Mouse (Mus musculus): Measurements from ENCODE around the gene Smim13.

The Smim13 gene

DNA sequence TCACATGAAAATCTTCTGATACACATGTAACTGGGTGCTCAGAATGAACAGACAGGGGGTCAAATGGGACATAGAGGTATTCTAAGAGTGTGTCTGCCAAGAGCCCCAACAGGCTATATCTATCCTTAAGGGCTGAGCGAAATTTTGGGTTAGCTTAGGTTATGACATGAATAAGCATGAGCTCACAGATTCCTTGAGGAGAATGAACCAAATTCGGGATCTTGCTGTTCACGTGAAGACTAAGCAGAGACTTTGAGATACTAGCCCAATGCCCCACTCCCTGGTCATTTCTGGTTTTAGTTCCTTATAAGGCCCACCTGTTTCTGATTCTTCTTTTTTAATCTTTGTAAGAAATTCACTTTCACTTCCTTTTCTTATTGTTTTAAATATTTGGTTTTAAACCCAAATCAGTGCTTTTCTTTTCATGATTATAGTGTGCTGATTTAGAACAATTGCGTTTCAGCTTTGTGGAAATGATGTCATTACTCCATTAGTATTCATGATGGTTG lies 41.9 kb downstream of the Smim13 start:
- DNase-seq, result no peak

DNA sequence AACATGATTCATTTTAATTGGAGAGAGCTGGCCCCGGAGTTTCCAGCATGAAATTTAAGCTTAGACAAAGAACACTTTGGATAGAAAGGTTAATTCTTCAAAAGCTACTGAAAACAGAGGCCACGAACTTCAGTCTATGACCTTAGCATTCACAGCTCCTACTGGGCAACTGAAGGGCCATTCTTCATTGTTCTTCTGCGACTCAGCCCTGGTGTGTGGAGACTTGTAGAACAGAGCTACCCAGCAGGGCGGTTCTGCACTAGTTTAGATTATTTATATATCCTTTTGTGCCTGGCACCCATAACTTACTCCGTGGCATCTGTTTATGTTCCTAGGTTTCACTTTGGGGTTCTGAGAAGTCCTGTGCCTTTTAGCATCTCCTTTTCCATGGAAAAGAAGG lies 44.0 kb downstream of the Smim13 start:
- DNase-seq, result no peak

DNA sequence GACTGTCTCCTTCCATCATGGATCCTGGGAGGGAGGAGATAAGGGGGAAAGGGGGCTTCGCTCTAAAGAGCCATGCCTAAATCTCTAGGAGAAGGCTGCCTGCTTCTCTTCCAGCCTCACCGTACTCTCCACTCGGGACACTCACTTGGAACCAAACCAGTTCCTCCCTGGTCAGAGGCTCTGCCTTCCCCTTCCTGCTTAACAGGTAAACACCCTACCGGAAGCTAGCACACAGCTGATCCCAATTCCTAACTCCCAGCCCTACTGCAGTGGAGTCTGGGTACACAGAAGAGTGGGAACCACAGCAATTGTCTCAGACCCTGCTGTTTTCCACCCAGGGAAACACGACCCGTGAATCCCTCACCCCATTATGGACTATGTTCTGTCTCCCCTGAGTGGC lies 46.2 kb downstream of the Smim13 start:
- DNase-seq, result no peak

DNA sequence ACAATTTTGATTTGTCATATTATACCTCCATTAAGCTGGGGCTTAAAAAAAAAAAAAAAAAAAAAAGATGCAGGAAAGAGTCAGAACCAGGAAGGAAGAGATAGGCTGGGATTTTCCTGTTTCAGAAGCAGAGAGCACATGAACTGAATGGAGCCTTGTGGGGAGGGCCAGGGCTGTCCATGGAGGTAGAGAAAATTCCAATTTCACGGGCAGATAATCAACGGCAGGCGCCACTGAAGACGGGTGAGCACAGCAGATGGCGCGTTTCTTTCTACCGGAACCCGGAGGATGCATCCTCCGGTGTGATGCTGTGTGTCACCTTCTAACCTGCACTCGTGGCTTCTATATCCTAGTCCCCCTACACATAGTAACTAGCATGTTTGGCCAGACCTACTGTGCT lies 46.8 kb downstream of the Smim13 start:
- DNase-seq, result no peak

DNA sequence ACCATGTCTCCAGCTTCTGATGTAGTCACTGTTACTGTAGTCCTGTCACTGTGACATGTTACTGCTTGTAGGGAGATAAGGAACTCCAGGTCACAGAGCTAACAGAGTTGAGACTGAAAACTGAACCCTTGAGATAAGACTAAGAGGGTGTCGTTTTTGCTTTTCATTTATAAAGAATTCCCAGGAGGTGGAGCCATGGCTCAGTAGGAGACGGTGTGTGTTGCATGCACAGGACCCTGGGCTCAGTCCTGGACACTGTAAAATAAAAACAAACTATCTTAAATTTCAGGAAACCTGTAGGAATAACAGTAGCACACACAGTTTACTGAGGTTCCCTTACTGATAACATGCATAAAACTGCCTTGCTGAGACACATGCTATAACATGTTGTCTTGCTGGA lies 48.9 kb downstream of the Smim13 start:
- DNase-seq, result no peak

DNA sequence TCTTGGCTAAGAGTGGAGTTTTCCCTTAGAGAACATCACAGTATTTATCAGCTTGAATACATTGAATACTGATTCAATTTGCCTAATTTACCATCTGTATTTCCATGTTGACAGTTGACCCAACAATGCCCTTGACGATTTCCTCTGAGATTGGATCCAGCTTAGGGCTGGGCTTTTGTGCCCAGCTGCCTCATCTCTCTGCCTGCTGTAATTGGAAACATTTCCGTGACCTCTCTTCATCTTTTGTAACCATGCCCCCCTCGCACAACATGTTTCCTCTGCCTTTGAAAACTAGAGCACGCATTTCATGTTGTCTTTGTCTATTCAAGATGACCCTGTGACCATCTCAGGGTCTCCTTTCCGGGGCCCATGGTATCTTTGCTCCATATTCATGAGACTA lies 49.4 kb downstream of the Smim13 start:
- no peak for DNase-seq

DNA sequence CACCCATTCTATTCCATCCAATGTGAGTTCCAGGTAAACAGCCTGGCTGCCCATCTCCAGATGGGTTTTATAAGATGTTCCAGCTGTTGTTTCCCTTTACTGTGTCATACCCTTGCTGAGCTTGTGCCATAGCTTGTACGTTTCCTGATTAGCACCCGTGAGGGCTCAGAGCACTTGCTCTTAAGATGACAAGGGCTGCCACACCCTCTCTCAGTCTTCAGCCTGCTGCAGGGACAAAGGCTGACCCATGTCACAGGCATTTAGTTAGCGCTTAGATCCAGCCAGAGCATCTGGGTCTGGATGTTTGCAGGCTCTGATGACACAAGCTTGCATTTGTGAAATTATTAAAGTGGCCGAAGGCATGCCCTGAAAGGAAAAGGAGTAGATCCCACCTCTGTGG lies 50.4 kb downstream of the Smim13 start:
- DNase-seq, result no peak

DNA sequence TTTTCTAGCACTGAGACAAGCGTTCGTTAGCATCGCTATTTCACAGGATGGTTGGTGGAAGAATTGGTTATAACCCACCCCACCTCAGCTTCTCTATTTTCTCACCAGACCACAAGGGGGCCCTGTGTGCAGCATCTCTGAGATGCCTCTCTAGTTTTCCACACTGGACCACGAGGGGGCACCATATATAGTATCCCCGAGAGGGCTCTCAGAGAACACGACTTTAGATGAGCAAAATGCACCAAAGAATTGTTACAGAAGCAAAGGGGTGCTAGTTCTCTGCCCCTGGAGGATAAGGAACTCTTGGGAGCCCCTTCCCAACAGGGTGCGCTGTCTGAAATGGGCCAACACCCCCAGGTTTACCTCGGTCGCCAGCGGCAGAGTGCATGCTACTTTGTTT lies 53.1 kb downstream of the Smim13 start:
- peak; percentile 37 for DNase-seq

DNA sequence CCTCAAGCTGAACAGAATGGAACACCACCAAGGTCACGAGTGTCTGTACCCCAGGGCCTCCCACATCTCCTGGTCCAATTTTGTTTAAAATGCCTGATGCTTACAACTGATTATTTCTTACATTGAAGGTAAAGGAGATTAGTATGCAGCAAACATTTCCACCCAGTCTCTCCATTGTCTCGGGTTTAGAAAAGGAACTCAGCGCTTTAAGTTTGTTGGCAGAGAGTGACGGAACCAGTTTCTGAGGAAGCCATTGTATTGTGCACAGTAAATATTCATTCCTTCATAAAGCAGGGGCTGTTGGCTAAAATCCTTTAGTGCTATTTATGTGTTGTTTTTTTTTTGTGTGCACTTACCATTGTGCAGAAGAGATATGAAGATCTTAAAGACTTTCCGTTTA lies 71.1 kb downstream of the Smim13 start:
- DNase-seq, result no peak

DNA sequence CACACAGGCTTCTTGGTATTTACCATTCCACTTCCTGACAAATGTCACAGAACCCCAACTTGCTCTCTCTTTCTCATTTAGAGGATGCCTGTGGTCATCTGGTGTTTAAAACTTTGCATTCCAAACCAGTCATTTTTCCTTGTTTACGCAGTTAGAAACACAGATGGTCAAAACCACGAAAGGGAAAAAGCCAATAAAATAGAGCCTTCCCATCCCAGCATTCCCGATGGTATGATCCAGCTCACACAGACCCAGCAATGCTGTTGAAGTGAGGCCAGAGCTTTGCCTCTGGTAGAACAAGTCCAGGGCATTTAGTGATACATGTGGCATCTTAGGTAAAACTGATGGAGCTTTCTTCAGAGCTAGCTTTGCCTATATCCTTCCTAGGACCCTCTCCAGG lies 71.8 kb downstream of the Smim13 start:
- no peak for DNase-seq

DNA sequence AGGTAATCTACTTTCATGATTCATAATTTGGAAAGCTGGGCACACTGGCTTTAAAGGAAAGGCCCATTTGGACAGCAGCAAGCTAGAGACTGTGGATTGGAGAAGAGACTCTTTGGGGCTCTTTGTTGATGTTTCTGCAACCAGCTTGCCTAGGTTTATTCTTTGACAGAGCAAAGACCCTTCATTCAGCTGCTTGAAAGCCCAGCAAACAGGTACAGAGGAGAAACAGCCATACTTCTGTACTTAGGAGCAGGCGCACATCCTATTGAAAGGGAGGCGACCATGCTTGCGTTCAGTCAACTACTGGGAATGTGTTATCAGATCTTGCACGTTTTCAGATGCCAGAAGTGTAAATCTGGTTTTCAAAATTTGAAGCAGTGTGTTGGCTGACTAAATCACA lies 75.0 kb downstream of the Smim13 start:
- DNase-seq, result no peak

DNA sequence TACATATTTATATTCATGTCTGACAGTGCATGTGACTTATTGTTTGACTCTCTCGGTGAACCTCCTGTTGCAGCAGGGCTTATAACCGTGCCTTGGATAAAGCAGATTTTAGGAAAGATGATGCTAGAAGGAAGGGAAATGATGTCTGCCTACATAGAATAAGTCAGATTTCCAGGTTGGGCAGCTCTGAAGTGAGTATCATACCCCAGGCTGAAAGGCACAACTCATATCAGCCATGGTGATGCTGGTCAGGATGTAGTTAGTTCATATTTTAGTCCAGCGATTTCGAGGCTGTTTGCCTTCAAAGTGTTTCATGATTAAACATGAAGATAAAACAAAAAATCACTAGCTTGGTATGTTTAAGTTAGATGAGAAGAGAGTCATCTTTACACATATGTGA lies 75.7 kb downstream of the Smim13 start:
- DNase-seq, result no peak

DNA sequence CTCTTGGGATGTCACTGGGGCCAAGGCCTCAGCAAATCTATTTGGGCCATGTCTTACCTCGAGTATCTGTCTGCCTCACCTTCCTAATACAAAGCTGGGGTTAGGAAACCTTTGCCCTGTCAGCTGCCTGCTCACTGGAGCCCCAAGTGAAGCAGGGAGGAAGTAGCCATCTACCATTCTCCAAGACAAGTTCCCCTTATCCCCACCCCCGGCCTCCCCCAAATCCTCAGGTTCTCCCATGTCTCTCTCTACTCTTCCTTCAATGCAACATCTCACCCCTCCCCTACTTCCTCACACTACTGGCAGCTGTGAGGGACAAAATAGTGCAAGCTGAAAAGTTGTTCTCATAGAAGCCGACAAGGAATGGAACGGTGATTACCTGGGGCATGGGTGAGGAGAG lies 76.5 kb downstream of the Smim13 start:
- no peak for DNase-seq

All from cerebellum, adult 8-10 months (tissue).